Mouse (Mus musculus): ENCODE measurements around the gene Erich3.
A peak's percentile ranks its signal among the peaks of the same experiment; 100 is the strongest.

Gene Erich3

DNA sequence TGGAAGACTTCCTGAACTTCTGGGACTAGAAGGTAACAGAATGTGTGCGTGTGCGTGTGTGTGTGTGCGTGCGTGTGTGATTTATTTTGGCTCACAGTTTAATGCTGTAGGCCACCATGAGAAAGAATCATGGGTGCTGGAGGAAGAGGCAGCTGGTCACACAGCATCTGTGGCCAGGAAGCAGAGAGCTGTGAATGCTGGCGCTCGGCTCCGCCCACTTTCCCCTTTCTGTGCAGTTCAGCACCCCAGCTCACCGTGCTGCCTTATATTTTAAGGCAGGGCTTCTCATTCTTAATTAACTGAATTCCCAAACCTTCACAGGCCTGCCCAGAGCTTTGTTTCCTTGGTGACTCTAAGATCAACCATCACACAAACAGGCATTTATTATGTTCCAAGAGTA is 9.7 kb downstream of the Erich3 start:
- DNase-seq (ENCODE audit: low spot score) = no peak

DNA sequence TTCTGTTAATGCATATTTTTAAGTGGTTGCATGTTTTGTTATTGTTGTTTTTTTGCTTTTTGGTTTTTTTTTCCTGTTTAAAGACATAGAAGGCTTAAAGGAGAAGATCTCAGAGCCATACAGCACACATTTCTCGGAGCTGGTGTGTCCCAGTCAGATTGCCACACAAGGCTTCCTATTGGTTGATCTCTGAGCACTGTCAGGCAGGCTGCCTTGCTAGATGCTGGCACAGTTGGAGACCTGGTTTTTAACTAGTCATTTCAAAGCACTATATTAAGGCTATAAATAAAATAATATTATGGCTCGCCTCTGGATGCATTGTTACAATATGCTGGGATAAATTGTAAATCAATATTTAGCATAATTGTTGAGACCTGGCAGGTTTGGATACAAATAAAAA is 18.9 kb downstream of the Erich3 start:
- no peak for DNase-seq (ENCODE audit: low spot score)

DNA sequence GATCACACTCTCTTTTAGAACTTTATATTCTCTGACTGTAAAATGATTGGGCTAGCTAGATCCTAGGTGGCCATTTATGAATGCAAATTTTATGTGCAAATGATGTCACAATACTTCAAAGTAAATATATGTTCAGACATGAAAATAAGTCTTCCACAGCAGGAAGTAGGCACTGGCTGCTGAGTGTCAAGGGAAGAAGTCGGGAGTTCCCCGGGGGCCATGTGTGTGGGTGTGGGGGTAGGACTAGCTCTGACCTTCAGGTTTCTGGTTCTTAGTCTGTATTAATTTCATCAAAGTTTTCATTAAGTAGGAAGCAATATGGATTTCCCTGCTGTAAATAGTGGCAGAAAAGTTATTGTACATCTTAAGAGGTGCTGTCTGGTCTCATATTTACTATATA is 20.0 kb downstream of the Erich3 start:
- no peak for DNase-seq (ENCODE audit: low spot score)

DNA sequence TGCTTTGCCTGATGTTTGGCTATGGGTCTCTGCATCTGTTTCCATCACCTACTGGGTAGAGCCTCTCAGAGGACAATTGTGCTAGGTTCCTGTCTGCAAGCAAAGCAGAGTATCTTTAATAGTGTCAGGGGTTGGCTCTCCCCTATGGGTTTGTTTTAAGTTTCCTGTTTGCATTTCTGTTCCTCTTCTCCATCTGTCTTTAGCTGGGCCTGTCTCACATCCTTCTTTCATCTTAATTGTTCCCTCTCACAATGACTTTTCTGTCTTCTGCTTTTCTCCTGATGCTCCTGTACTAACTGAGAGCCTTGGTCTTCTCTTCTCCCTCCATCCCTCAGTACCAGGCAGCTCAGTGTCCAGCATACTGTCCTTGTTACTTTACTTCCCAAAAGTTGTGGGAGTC is 26.6 kb downstream of the Erich3 start:
- DNase-seq (ENCODE audit: low spot score) = no peak

DNA sequence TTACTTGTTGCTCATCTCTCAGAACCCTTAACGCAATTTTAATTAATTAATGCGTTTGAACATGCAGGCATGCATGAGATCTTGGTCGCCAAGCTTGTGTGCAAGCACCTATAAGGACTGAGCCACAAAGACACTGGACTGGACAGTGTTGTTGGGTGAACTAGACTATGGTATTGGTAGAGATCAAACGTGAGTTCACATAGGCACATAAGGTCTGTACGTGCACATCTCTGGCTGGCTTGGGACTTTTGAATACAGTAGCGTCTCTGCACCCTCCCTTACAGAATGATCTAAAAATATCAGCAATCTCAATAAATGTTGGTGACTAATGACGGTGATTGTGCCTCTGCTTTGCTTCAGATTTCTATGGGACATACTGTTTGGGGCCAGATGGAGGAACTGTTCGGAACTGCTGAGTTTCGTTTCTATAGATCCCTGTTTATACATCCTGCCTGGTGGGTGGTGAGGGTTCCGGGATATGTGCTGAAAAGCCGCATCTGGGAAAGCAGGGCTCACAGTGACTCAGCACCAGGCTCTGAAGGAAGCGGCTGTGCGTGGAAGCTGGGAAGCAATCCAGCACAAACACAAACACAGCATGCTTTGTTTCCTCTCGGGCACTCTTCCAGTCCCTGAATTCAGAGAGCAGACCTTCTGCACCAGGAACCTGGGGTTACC is 28.4 kb downstream of the Erich3 start:
- DNase-seq (ENCODE audit: low spot score) = peak; percentile 92

DNA sequence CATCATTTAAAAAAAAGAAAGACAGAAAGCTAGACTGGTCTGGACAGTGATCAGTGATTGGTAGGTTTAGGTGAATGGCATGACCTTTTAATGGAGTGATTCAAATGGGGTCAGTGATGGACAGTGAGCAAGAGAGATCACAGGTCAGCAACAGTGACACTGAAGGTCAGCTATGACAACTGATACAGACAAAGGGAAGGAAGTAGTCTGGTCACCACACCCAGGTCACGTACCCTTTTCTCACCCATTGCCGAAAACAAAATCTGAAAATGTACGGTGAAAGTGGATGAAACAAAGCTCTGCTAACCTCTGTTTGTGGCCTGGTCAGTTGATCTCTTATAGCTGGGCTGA is 28.9 kb downstream of the Erich3 start:
- DNase-seq (ENCODE audit: low spot score) = no peak

DNA sequence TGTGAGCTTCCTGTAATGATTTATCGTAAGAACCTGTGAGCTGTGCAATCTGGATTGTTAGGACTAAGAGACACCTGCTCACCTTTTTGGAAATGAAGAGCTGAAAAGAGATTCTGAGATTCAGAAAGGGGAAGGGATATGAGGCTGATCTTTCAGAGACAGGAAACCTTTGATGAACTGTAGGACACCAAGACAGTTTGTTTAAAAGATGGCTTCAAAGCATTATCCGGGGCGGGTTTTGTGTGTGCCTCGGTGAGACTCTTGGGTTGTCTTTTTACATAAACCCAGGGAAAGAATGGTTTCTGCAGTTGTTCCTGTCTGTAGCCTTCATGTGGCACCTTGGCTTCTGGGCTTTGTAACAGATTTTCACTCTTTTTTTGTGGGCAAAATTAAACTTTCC is 30.2 kb downstream of the Erich3 start:
- DNase-seq (ENCODE audit: low spot score) = no peak

DNA sequence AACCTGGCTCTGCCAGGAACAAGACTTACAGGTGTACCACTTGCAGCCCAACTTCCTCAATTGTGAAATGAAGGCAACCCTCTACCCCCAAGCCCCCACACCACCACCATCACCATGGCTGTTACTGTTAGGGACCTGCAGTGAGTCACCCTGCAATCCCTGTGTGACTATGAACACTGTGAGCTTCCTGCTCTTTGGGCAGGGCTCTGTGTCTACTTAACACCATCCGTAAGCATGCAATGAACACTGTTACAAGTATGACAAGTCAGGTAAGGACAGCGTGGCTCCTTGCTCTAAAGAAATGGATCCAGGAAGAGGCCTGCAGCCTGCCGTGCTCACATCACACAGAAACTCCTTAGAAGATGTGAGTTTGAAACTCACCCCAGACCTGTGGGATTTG is 33.0 kb downstream of the Erich3 start:
- DNase-seq (ENCODE audit: low spot score) = no peak

DNA sequence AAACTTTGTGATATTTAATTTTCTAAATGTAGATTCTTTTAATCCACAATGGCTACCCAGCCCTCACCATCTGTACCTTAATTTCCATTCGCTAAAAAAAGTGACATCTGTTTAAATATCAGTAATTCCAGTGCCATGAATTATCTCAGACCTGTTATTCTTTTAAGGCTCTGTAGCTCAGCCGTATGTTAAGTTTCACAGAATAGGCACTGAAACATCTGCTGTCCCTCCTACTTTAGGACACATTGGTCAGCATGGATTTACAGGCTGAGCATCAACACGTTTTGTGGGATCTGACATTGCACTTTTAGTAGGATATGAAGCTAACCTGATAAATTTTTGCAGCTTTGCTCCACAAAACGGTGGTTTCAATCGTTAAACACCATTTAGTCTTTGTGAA is 35.2 kb downstream of the Erich3 start:
- no peak for DNase-seq (ENCODE audit: low spot score)

DNA sequence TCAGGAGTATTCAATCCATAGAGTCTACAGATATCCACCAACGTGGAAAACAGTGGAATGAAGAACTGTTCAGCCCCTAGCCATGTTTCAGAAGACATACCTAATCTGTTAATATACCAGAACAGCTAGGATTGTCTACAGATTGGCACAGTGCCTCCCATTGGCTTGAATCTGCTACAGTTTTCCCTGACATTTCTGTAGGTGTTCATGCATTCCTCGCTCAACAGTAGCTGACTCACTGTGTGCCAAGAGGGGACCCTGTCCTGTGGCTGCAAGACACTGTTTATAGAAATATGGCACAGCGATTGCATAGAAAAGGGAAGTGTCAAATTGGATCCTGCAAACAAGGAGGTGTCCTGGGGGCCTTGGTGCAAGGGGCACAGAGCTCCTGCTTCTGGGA is 36.6 kb downstream of the Erich3 start:
- DNase-seq (ENCODE audit: low spot score) = no peak

DNA sequence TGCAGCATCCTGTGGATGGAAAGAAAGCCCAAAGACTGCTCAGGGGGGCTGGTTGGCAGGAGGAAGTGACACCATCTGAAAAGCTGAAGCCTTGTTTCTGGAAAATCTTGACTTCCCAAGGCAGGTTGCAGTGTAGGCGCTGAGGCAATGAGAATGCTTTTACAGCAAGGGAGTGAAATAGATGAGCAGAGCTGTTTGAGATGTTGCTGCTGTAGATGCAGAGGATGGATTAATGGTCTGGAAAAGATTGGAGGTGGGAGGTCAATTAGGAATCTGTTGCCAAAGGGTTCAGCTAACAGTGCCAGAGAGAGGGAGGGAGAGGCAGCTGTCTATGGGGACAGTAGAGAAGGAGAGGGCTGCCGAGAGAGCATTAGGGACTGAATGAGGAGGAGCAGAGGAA is 37.1 kb downstream of the Erich3 start:
- no peak for DNase-seq (ENCODE audit: low spot score)

DNA sequence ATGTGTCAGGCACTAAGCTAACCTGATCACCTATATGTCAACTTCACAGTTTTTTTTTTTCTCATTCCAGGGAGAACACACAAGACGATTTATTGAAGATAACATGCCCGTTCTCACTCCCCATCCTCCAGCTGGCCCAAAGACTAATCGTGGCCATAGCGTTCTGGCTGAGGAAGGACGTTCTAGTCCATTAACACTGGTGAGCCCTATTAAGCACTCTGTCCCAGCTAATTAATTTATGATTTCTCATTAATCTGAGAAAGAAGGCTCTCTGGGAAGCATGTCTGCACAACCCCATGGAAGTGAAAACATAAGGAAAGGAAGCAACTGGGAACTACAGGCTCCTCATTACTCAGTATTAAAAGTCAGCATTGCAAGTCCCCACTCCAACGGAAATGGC is 41.1 kb downstream of the Erich3 start:
- no peak for DNase-seq (ENCODE audit: low spot score)

DNA sequence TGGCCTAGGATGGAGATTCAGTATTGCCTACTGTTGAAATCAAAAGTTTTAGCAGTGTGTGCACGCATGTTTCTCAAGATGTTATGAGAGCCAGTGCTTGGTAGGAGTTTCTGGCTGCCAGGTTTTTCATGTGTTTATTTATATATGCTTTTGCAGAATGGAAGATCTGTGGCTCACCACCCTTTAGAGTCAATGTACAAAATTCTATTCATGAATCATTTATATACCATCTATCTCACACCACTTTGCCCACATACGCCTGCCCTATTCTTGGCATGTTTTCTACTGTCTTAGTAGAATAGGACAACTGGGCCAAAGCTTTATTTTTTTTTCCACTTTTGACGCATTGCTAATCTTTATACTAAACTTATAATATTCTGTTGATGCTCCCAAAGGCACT is 44.5 kb downstream of the Erich3 start:
- no peak for DNase-seq (ENCODE audit: low spot score)

DNA sequence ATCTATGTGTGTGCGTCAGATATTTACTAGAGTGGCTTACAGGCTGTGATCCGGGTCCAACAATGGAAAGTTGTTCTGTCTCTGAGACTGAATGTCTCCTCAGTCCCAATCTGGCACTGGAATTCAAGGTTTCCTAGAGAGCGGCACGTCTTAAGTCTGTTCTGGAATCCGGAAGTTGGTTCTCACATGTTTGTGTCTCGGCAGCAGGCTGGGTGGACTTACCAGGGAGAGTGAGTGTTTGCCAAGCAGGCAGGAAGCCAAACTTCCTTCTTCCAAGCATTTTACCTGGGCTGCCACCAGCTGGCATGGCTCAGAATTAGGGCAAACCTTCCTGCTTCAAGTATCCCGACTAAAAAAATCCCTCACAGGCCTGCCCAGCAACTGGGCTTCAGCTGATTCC is 59.5 kb downstream of the Erich3 start:
- peak; percentile 17 for DNase-seq (ENCODE audit: low spot score)

DNA sequence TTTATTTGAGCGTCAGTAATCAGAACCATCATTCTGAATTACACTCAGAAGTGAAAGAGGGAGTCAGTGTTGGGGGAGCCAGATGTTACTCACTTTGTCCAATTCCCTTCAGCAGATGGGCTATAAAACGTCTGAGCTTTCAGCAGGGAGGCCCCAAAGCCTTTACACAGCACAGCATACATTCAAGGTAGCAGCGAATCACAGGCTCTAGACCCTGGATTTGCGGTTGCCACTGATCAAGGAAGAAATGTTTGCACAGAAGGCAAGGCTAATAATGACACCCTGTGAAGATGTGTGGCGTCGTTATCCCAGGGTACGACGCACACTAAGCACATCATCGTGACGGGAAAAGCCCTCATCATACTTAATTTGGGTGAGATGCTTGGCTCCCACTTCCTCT is 67.8 kb downstream of the Erich3 start:
- DNase-seq (ENCODE audit: low spot score) = no peak

DNA sequence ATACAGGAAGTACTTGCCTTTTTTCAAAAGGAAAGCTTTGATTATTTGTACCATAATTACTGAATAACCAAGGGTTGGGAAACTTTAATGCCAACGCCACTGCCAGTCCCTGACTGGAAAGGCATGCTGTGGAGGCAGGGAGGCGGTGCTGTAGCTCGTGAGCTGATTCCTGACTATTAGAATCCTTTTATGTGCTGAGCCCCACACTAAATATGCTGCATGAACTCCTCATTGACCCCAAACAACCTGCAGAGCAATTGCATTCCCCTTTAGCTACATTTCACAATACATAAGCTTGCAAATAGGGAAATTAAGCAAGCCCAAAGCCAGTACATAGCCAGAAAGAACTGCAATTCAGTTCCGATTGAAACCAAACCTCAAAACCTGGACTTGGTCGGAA is 77.8 kb downstream of the Erich3 start:
- no peak for DNase-seq (ENCODE audit: low spot score)

DNA sequence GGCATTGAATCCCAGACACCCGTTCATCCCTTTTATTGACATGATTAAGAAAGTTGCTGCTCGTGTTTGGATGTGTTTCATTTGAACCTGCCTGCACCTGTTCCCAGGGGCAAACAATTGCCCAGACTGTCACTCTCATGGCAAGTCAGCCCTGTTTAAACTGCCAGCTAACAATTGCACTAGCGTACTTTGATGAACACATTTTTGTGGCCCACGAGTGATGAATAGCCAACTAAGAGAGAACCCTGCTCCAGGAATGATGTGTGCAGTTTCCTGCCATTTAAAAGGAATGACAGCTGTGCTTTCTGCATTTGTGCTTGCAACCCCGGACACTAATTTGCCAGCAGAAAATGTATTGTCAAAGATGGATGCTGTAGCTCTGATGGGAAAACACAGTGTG is 79.3 kb downstream of the Erich3 start:
- DNase-seq (ENCODE audit: low spot score) = no peak

DNA sequence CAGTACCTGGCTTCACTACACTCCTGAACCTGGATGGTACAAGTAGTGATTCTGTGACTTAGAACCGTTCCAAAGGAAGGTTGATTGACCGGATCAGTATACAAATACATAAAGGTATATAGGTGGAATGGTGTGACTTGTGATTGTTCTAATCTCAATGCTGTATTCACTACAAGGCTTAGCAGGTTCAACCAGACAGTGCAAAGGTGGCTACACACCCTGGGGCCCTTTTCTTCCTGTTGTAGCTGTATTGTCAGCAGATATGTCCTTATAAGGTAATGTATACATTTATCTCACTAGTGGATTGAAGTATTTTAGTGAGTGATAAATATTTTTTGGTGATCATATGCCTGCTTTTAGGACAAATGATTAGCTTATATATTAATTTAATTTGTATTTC is 80.7 kb downstream of the Erich3 start:
- no peak for DNase-seq (ENCODE audit: low spot score)

DNA sequence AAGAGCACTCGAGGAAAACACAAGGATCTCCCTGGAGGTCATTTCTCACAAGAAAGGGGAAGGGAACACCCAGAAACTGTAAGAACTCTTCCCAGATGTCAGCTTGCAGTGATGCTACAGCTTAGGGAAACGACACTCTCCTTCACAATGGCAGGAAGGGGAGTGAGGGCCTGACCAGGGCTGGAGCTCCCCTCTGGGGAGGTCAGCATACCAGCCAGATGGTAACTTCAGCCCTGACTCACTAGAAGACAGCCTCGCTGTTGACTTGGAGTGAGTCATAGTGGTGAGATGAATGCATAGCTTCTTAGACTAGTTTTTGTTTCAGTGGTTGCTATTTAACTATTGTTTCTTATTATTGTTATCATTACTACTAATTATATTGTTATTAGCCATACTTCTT is 90.8 kb downstream of the Erich3 start:
- DNase-seq (ENCODE audit: low spot score) = no peak

DNA sequence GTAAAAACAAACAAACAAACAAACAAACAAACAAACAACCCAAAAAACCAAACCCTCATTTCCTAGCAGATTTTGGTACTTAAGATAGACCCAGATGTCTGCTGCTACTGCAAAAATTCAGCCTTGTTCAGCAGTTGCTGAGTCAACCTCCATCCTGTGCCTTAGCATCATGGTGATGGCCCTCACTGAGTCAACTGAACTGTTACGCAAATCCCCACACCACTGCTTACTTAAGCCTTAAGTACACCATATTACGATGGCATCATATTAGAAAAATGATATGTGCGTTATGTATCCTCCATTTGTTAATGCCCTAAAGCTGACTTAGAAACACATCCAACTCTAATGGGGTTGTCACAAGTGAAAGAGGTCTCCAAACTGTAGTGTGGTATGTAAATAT is 91.6 kb downstream of the Erich3 start:
- no peak for DNase-seq (ENCODE audit: low spot score)

DNA sequence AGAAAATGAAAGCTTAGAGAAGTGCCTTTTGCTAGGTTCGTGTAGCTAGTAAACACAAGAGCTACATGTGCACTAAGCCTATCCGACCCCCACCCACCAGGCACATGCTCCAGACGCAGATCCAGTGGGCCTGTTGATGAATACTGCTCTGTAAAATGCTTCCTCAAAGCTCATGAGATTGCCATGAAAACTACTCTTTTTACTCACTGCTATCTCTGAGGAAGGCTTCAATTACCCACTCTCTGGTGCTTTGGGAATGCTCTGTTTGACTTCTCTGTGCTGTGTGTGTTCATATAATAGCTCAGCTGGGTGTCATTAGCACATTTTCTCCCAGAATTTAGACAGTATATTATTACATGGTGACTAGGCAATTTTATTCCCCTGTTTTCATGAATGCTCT is 94.4 kb downstream of the Erich3 start:
- no peak for DNase-seq (ENCODE audit: low spot score)

DNA sequence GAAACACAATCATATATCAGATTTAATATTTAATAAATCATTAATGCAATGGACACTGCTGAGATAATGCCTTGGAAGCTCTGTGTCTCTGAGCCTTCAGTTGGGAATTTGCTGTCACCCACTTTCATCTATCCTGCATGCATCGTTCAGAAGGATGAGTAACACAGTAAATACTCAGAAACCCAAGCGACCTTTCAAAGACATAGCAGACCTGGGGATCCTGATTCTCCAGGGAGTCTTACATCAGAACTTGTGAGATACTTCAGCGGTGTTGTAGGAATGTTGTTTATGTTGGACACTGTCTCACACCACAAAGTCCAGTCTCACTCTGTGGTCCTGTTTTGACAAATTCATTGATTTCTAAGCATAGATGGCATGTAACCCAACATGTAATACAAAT is 97.4 kb downstream of the Erich3 start:
- no peak for DNase-seq (ENCODE audit: low spot score)

DNA sequence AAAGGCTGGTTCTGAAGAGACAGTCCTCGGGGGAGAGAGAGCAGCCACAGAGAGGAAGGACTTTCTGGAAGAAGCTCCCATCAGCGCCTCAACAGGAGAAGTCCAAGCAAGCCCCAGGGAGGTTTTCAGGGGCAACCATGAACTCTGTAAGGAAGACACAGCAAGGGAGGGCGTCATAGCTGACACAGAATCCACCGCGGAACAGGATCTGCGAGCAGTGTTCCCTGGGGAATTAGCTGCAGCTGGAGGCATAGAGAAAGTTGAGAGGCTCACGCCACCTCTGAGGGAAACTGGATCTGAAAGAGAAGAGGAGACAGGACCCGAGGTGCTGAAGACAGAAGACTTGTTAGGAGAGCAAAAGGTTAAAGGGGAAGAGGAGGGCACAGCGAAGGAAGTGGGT is 99.7 kb downstream of the Erich3 start:
- DNase-seq (ENCODE audit: low spot score) = no peak

DNA sequence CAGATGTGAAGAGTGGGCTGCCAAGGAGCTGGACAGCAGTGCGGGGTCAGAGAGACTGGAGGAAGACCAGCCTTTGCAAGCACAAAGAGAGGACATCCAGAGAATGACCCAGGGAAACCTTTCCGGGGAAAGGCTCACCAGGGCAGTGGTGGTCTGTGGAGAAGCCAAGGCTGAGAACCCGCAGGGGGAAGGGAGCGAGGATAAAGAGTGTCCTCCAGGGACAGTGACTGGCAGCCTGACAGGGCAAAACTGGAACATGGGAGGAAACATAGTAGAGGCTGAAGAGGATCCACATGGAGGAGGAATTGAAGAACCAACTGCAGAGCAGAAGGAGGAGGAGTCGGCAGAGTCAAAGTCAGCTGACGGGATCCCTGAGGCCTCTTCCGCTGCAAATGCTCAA is 100.5 kb downstream of the Erich3 start:
- no peak for DNase-seq (ENCODE audit: low spot score)

DNA sequence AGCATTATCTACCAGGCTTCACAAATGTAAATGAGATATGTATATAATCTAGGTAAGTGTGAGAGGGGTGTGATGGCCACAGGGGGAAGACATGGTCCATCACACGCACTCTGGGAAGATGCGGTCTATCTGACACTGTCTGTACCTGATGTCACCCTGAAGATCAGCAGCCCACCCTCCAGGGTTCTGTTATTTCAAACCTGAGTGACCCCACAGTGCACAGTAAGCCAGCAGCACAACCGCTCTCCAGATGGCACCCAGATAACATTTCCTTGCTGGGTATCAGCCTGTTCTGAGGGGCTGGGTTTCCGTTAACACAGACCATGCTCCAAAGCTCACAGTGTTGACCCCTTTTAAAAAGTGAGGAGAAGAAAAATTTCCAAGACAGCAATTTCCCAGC is 102.7 kb downstream of the Erich3 start:
- no peak for DNase-seq (ENCODE audit: low spot score)

Measured in layer of hippocampus, adult 11-12 months (tissue).